Mouse (Mus musculus) heart, embryonic 16.5 days (tissue): Measurements from ENCODE around the gene Slc35e1. TPM values are rescaled to one million over a fixed set of nuclear protein-coding genes. Genes with fewer than 3 reads are reported as not detected.

Experiments
- ATAC-seq: fragments of 200-750 bp; cut with Nextera tagmentation; replicated peaks from 2 replicates; pipeline ENCODE4 v1.8.0; 2017; ENCODE audit warnings: moderate number of reproducible peaks; ENCODE audit not compliant: insufficient read depth, low FRiP score; ENCODE audit errors: extremely low read depth
- H3K27ac ChIP-seq: fragments of 300-500 bp; sonication (generic); 2 replicates; pipeline ENCODE4 v1.5.1; 2014; ENCODE audit warnings: mild to moderate bottlenecking, low read length, control low read depth, moderate library complexity
- H3K27me3 ChIP-seq: fragments of 300-500 bp; sonication (generic); 2 replicates; pipeline ENCODE4 v1.6.1; 2014; ENCODE audit warnings: low read length, mixed read lengths; ENCODE audit not compliant: control insufficient read depth, insufficient read depth
- H3K36me3 ChIP-seq: fragments of 300-500 bp; sonication (generic); 2 replicates; pipeline ENCODE4 v1.6.1; 2014; ENCODE audit not compliant: control insufficient read depth, insufficient read depth
- H3K4me1 ChIP-seq: fragments of 300-500 bp; sonication (generic); 2 replicates; pipeline ENCODE4 v1.6.1; 2014; ENCODE audit warnings: low read length, mixed read lengths; ENCODE audit not compliant: control insufficient read depth, insufficient read depth
- H3K4me2 ChIP-seq: fragments of 300-500 bp; sonication (generic); 2 replicates; pipeline ENCODE4 v1.6.1; 2014; ENCODE audit warnings: low read depth, mild to moderate bottlenecking, control low read depth, low read length
- H3K4me3 ChIP-seq: fragments of 300-500 bp; sonication (generic); 2 replicates; pipeline ENCODE4 v1.5.1; 2014; ENCODE audit warnings: mild to moderate bottlenecking, control low read depth, low read length
- H3K9ac ChIP-seq: fragments of 300-500 bp; sonication (generic); 2 replicates; pipeline ENCODE4 v1.6.1; 2014; ENCODE audit warnings: low read length, control low read depth
- H3K9me3 ChIP-seq: fragments of 300-500 bp; sonication (generic); replicated peaks from 2 replicates; pipeline ENCODE4 v1.6.1; 2016; ENCODE audit warnings: low read length; ENCODE audit not compliant: control insufficient read depth
- WGBS: fragments of 180-500 bp; shearing (Covaris S2); extraction: QIAGEN DNeasy Blood & Tissue Kit; methylation state at CpG from one replicate; pipeline ENCODE4 v1.1.7; 2014; 5-methylcytosine and 5-hydroxymethylcytosine counted together
- polyA plus RNA-seq: library from polyadenylated mRNA; unstranded; fragments of >200 nt; fragmentation: Nextera tagmentation; extraction: Ambion mirVana; gene quantifications from 2 replicates; pipeline ENCODE4 v1.2.1, GENCODE M21; 2015

The Slc35e1 gene
- 7.8 and 13.1 TPM in 2 replicates for polyA plus RNA-seq

DNA sequence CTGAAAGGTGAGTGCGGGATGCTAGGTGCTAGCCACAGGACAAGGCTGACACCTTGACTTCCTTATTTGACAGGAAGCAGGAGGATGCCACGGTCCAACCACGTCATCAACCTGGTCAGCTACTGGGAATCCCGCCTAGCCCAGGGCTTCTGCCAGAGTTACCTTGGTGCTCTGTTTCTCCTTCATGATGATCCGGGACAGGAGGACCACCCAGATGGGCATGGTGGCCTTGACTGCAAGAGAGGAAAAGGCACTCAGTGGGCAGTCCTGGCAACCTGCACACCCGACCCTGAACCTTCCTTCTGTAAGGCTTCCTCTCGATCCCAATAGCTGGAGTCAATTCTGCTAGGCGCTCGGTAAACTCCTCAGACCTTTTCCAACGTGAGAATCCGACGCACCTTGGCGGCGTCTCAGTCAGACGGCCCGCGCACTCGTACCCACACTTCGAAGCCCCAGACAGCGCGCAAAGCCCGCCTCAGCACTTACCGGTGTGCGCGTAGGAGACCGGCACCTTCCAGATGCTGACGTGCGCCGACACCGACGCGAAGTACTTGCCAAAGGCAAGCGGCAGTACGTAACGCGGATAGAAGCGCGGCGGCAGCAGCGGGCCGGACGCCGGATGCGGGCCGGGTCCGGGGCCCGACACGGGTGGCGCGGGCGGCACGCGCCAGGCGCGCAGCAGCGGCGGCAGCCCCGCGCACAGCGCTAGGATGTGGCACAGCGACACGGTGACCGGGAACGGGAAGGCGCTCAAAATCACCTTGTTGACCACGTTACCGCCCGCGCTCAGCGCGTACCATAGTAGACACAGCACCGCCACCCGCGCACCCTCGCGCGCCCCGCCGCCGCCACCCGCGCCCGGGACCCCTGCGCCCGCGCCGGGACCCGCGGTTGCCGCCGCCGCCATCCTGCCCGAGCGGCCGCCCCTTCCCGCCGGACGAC lies at the start of gene Slc35e1:
Gene Slc35e1, minus strand, starts transcription at position 935 of the 942 bp plus-strand sequence.
- peak within 1 kb of the TSS; percentile 97 for H3K4me2 ChIP-seq
- WGBS, result under 1% methylated on average over 83 of the region's 98 CpGs
- peaks cover 30% of the 10 kb centered on the region for H3K36me3 ChIP-seq
- no peaks in the 10 kb centered on the region for H3K9me3 ChIP-seq
- H3K4me1 ChIP-seq, result peaks cover 18% of the 10 kb centered on the region
- H3K27me3 ChIP-seq, result no peaks in the 10 kb centered on the region
- H3K4me3 ChIP-seq, result peak within 1 kb of the TSS; percentile 94
- peak within 1 kb of the TSS; percentile 79 for H3K27ac ChIP-seq
- H3K9ac ChIP-seq, result peak within 1 kb of the TSS; percentile 92
- ATAC-seq, result peak; percentile 10

DNA sequence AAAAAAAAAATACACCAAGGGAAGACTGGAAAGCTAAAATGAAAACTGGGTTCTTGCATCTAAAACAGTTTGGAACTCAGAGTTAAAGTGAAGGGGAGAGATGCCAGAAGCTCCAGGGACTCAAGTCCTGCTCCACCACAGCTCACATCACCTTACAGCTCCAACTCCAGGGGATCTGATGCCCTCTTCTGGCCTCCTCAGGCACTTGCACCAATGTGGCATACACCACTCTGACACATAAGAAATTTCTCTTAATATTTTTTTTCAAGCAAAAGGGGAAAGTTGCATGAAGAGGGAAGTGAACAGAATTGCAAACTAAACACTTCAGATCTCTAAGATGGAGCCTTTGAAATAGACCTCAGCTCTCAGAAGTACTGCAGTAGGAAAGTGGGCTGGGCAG lies 46.8 kb upstream of the Slc35e1 start:
- H3K4me3 ChIP-seq, result no peak overlapping the region
- no peaks in the 10 kb centered on the region for H3K36me3 ChIP-seq
- no peak overlapping the region for H3K4me2 ChIP-seq
- H3K9ac ChIP-seq, result no peak overlapping the region
- no peak overlapping the region for H3K27ac ChIP-seq
- peaks cover 4% of the 10 kb centered on the region for H3K4me1 ChIP-seq
- H3K27me3 ChIP-seq, result no peaks in the 10 kb centered on the region
- H3K9me3 ChIP-seq, result no peaks in the 10 kb centered on the region
- ATAC-seq, result no peak

DNA sequence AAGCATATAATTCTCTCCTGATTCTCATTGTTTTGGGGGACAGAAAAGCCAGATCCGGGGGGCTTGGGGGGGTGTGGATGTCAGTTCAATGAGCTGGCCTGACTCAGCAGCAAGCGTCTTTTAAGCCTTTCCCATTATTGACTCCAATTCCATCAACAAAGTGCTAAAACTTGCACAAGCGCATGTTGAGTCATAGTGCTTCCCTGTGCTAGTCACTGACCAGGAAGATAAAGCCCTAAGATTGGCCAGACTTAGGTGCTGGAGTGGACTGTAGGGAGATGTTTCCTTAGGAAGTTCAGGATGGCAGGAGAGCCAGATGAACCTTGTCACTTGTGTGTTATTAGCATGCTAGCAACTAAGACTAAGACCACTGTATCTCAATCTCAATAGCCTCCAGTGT lies 42.5 kb upstream of the Slc35e1 start:
- H3K4me2 ChIP-seq, result no peak overlapping the region
- no peak overlapping the region for H3K4me3 ChIP-seq
- H3K27ac ChIP-seq, result no peak overlapping the region
- no peak for ATAC-seq
- H3K36me3 ChIP-seq, result no peaks in the 10 kb centered on the region
- no peak overlapping the region for H3K9ac ChIP-seq
- H3K4me1 ChIP-seq, result peaks cover 4% of the 10 kb centered on the region
- H3K9me3 ChIP-seq, result no peaks in the 10 kb centered on the region
- 84% methylated on average over 3 of the region's 3 CpGs for WGBS
- no peaks in the 10 kb centered on the region for H3K27me3 ChIP-seq

DNA sequence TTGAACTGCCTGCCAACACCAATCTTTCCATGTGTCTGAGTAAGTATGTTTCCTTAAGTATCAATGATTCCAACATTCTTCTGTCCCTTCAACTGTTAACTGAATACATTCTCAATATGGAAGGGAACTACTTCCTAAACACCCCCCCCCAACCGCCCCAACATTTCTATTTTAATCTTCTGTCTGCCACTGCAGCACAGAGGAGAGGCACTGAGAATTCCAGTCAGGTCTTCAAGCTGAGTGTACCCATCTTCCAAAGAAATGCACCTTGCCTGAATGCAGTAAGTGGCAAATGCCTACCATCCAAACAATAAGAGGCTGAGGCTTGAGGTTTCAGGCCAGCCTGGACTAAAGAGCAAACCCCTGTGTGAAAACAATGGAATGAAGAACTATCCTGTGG lies 39.7 kb upstream of the Slc35e1 start:
- Histone ChIP-seq H3K4me1 (peaks cover 3% of the 10 kb centered on the region), H3K36me3 (no peaks in the 10 kb centered on the region), H3K9me3 (no peaks in the 10 kb centered on the region), H3K4me2 (no peak overlapping the region), H3K27me3 (no peaks in the 10 kb centered on the region), H3K9ac (no peak overlapping the region), H3K4me3 (no peak overlapping the region), H3K27ac (no peak overlapping the region)
- ATAC-seq, result no peak
- 71% methylated on average over 1 of the region's 1 CpGs for WGBS

DNA sequence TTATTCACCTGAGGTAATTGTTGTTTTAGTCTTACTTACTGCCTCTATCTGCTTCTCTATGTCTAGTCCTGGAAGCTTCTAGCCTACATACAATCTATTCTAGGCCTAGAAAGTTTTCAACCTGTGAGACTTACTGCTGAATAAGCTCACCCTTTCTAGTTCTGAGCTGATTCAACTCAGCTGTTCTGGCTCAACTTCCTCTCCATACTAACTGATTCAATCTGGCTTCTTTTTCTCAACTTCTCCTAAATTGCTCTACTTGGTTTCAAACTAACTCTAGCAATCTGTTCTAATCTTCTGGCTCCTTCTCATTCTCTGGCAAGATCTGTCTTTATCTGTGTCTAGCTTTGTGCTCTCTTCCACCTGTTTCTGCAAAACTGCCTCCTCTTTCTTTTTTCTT lies 29.5 kb upstream of the Slc35e1 start:
- Histone ChIP-seq H3K4me2 (no peak overlapping the region), H3K9ac (no peak overlapping the region), H3K27me3 (no peaks in the 10 kb centered on the region), H3K36me3 (peaks cover 4% of the 10 kb centered on the region; the same call in 1 of the 2 replicates), H3K4me3 (no peak overlapping the region), H3K27ac (no peak overlapping the region), H3K4me1 (peaks cover 15% of the 10 kb centered on the region), H3K9me3 (0 out of 2 replicates have a peak, but pooled peaks cover 6% of the 10 kb centered on the region)
- ATAC-seq, result no peak

- ATAC-seq, result 0 out of 2 replicates have a peak, but pooled peaks have one; percentile 53
- H3K4me1 ChIP-seq, result peaks cover 26% of the 10 kb centered on the region
- H3K4me2 ChIP-seq, result no peak overlapping the region; the same call in 1 of the 2 replicates
- WGBS, result 52% methylated on average over 7 of the region's 7 CpGs
- H3K27ac ChIP-seq, result peak overlapping the region; percentile 85
- H3K9me3 ChIP-seq, result no peaks in the 10 kb centered on the region
- no peaks in the 10 kb centered on the region for H3K36me3 ChIP-seq
- H3K4me3 ChIP-seq, result no peak overlapping the region
- no peak overlapping the region for H3K9ac ChIP-seq
- H3K27me3 ChIP-seq, result no peaks in the 10 kb centered on the region
Measured at GRCm38 (mm10) chr8:72517421-72517988, 25.1 kb upstream of the Slc35e1 start.

DNA sequence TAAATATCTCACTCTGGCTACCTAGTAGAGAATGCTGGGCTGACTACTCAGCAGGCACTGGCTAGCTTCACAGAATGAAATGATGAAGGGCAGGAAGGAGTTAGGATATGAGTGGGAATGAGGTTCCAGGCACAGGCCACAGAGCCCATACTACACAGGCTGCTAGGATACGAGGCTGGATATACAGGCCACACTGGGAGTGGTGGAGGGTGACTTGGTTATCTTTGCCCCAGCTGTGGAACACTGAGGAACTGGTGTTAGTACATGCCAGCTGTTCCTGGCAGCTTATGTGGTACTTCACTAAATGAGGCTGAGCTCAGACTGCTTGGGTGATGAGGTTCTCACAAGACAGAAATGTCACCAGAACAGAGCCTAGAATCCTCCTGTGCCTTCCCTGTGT lies 20.7 kb upstream of the Slc35e1 start:
- Histone ChIP-seq H3K4me1 (peaks cover 33% of the 10 kb centered on the region), H3K27ac (peak overlapping the region; percentile 72), H3K9ac (peak overlapping the region; percentile 47), H3K4me2 (no peak overlapping the region), H3K4me3 (no peak overlapping the region), H3K9me3 (no peaks in the 10 kb centered on the region), H3K36me3 (no peaks in the 10 kb centered on the region), H3K27me3 (no peaks in the 10 kb centered on the region)
- 56% methylated on average over 1 of the region's 1 CpGs for WGBS
- ATAC-seq, result no peak

DNA sequence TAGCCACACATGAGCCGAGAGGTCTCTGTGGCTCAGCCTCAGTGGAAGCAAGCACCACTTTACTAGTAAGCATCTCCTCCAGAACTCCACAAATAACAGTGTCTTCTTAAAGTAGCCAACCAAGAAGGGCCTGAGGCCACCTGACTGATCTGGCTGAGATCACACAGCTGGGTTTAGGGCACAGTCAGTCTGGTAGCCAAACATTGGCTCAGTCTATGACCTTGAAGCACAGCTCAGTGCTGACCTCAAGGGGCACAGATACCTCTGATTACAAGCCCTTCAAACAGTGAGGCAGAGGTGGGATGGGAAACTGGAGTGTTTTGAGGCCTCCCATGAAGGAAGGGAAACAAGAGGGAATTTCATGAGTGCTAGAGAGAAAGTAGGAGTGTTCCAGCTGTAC lies 20.2 kb upstream of the Slc35e1 start:
- H3K27ac ChIP-seq, result peak overlapping the region; percentile 72
- no peaks in the 10 kb centered on the region for H3K36me3 ChIP-seq
- no peak for ATAC-seq
- H3K27me3 ChIP-seq, result no peaks in the 10 kb centered on the region
- no peak overlapping the region for H3K4me3 ChIP-seq
- H3K4me2 ChIP-seq, result no peak overlapping the region
- H3K9me3 ChIP-seq, result no peaks in the 10 kb centered on the region
- peak overlapping the region; percentile 47 for H3K9ac ChIP-seq
- 74% methylated on average over 1 of the region's 1 CpGs for WGBS
- peaks cover 34% of the 10 kb centered on the region for H3K4me1 ChIP-seq

GRCm38 (mm10) chr8:72507505-72507904 lies 15.1 kb upstream of the Slc35e1 start:
- WGBS, result 82% methylated on average over 1 of the region's 1 CpGs
- no peak for ATAC-seq

More at GRCm38 (mm10) chr8:72507505-72507904, 15.1 kb upstream of the Slc35e1 start:
- no peak overlapping the region for H3K27ac ChIP-seq
- peaks cover 47% of the 10 kb centered on the region for H3K4me1 ChIP-seq
- H3K36me3 ChIP-seq, result no peaks in the 10 kb centered on the region
- H3K9me3 ChIP-seq, result no peaks in the 10 kb centered on the region
- no peak overlapping the region for H3K4me2 ChIP-seq
- H3K27me3 ChIP-seq, result no peaks in the 10 kb centered on the region
- no peak overlapping the region for H3K9ac ChIP-seq
- H3K4me3 ChIP-seq, result no peak overlapping the region
